Mouse (Mus musculus): Measurements from ENCODE around the gene Tes3-ps.

Gene Tes3-ps

GRCm38 (mm10) chr13:49492376-49493368 lies at the start of gene Tes3-ps:
Gene Tes3-ps (plus strand): TSS chr13:49493318.
- peak; percentile 6 for DNase-seq (ENCODE audit: inconsistent ontology term)

DNA sequence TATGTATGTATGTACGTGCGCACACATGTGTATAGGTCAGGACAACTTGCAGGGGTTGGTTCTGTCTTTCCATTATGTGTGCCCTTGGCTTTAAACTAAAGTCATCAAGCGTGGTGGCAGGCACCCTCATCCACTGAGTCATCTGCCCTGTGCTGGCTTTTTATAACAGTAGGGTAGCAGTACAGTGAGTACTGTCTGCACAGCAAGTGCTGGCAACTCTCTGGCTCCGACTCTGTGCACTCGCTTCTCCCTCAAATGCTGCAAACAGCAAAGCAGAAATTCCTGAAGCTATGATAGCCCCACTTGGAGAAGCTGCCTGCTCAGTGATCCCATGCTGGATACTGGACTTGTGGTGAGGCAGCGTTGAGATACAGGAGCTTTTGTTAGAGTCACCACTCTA lies 48.7 kb upstream of the Tes3-ps start:
- DNase-seq (ENCODE audit: inconsistent ontology term), result peak; percentile 9

- peak; percentile 60 for DNase-seq (ENCODE audit: inconsistent ontology term)
These were observed 43.8 kb upstream of the Tes3-ps start for GRCm38 (mm10) chr13:49449318-49449749.

DNA sequence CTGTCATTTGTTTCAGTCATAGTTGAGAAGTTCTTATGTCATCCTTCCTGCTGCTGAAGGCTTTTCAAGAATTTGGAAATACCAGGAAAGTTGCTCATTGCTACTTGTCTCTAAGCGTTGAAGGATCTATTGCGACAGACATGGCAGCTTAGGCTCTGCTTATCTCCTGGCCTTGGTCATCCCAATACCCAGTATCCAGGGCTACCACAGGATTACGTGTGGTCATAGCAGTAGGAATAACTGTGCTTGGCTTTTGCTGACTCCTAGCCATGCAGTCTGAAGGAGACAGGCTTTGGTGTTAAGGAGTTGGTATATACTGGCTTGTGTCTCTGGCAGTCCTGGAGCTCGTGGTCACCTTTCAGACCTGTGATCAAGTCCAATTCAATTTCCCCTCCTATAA lies 32.8 kb upstream of the Tes3-ps start:
- DNase-seq (ENCODE audit: inconsistent ontology term), result peak; percentile 27

- peak; percentile 19 for DNase-seq (ENCODE audit: inconsistent ontology term)
These were observed 32.3 kb upstream of the Tes3-ps start for GRCm38 (mm10) chr13:49460692-49461414.

- DNase-seq (ENCODE audit: inconsistent ontology term), result peak; percentile 57
These were observed 31.5 kb upstream of the Tes3-ps start for GRCm38 (mm10) chr13:49461458-49462132.

DNA sequence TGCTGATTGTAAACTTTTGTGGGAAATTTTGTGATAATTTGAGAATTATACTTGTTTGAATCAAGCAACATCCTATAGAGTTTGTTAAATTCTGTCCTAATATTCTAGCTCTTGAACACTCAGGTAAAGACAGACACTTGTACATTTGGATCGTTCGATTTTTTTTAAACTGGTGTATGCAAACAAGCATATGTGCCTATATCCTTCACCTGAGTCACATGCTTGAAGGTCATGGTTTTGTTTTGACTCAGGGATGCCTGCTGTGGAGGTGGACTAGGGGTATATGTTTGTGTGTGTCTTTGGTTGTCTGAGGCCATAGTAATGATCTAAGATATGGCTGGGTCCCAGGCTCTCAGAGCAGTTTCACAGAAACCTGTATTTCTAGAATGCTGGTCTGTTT lies 30.2 kb upstream of the Tes3-ps start:
- DNase-seq (ENCODE audit: inconsistent ontology term), result no peak

- DNase-seq (ENCODE audit: inconsistent ontology term), result no peak
These were observed 27.2 kb upstream of the Tes3-ps start for GRCm38 (mm10) chr13:49465875-49466274.

GRCm38 (mm10) chr13:49466393-49467075 lies 26.6 kb upstream of the Tes3-ps start:
- no peak for DNase-seq (ENCODE audit: inconsistent ontology term)

- no peak for DNase-seq (ENCODE audit: inconsistent ontology term)
These were observed 25.5 kb upstream of the Tes3-ps start for GRCm38 (mm10) chr13:49467585-49467984.

DNA sequence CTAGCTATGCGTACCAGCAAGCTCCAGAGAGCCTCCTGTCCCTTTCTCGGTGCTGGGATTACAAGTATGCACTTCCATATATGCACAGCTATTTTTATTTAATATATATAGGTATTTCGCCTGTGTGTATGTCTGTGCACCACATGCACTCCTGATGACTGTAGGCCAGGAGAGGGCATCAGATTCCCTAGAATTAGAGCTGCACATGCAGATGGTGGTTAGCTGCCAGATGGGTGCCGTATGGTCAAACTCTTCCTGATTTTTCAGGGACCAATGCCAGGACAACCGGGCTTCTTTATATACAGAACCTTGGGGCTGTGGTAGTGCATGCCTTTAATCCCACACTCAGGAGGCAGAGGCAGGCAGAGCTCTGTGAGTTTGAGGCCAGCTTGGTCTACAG lies 24.1 kb upstream of the Tes3-ps start:
- DNase-seq (ENCODE audit: inconsistent ontology term), result no peak

DNA sequence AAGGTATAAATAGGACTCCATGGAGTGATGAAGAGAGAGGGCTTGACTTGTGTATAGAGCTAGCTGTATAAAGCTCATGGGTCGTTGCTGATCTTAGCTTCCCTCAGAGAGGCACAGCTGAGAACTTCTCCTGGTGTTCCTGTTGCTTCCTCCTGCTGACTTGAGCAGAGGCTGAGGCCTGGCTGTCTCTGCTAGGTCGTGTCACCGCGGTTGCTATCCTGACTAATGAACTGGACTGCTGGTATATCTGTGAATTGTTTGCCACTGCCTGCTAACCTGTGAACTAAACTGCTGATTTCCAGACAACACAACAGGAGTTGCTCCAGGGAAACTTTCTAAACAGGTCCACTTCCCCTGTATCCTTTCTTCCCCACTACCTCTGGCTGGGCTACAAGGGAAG lies 22.8 kb upstream of the Tes3-ps start:
- DNase-seq (ENCODE audit: inconsistent ontology term), result no peak

DNA sequence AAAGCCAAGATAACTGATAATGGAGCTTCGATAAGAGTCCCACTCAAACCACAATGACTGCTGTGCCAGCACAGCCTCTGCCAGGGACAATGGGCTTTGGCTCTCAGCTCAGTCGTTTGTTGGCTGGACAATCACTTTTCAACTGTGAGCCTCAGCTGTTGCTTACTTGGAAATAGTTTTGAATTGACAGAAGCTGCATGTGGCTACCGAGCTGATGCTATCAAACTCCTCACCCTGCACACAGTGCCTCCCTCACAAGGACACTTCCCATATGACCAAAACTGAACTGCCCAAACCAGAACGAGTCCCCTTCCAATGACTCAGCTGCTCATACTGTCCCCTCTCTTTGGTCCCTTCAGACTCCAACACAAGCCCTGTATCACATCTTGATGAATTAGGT lies 22.3 kb upstream of the Tes3-ps start:
- DNase-seq (ENCODE audit: inconsistent ontology term), result peak; percentile 63

- DNase-seq (ENCODE audit: inconsistent ontology term), result no peak
These were observed 21.0 kb upstream of the Tes3-ps start for GRCm38 (mm10) chr13:49471981-49472675.

DNA sequence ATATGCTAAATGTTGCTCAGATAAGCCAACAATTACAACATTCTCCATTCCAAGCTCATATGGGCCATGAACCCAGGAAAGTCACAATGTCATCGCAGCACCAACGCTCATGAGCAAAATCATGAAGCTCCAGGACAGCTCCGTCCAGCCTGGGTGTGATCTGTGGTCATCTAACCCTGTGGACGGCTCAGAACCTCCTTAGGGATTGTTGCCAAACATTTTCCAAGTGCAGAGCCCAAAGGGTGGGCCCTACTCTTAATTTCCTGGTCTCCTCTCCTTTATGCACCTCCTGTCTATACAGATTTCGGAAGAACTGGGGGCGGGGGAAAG lies 20.5 kb upstream of the Tes3-ps start:
- DNase-seq (ENCODE audit: inconsistent ontology term), result no peak

- no peak for DNase-seq (ENCODE audit: inconsistent ontology term)
These were observed 15.2 kb upstream of the Tes3-ps start for GRCm38 (mm10) chr13:49477887-49478286.

DNA sequence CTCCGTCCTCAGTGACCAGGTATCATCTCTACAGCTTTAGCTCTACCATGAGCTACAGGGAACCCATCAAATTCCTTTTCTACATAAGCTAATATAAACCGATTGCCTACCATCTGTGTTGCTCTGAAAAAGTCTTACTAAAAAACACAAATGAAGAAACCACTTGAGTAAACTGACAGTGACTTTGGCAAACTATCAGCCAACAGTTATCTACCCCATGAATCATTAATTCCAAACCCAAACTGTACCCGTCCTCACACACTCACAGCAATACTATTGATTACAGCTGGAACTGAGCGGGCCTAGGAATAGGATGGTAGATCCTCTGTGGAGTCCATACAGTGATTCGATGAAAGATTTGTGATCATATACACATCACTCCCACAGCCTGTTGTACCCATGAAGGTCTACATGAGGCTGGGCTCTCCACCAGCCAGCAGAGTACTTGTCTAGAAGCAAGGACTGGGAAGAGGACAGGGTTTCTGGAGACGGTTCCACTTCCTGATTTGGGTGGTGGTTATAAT lies 14.2 kb upstream of the Tes3-ps start:
- DNase-seq (ENCODE audit: inconsistent ontology term), result no peak

- no peak for DNase-seq (ENCODE audit: inconsistent ontology term)
These were observed 13.7 kb upstream of the Tes3-ps start for GRCm38 (mm10) chr13:49479399-49479798.

DNA sequence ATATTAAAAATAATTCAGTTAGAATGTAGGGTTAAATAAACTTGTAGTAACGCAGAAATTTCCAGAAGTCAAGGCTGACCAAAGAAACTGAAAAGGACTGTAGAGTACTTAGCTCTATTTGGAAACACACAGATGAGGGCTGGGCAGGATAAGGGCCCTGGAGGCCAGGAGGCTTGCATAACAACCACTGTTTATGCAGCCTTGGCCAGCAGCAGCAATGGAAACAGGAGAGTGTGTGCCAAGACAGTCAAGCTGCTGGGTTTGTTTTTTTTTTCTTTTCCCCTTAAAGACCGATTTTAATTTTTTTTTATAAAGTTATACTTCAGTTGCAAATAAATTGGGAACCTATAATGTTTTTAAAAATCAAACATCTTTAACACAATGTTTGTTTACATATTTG lies 13.1 kb upstream of the Tes3-ps start:
- peak; percentile 60 for DNase-seq (ENCODE audit: inconsistent ontology term)

DNA sequence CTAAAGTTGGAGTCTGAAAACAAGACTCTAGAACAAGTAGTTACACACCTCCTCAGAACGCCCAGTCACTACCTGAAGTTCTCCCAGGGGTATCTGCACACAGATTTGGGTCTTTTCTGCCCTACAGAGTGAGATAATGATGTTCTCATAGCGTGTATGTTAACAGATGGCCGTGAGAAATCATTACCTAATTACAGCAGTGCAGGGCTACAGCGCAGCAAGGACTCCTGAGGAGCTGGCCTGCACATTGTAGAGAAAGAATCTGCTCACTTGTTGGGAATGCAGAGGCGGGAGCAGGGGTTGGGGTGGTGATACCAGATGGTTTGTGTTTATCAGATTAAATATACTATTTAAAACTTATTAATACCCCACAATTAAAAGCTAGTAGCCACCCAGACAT lies 12.6 kb upstream of the Tes3-ps start:
- DNase-seq (ENCODE audit: inconsistent ontology term), result peak; percentile 44

GRCm38 (mm10) chr13:49485388-49485787 lies 7.7 kb upstream of the Tes3-ps start:
- no peak for DNase-seq (ENCODE audit: inconsistent ontology term)

All from Muller cell, postnatal 12 days (primary cell).